Mouse (Mus musculus) liver, postnatal 0 days (tissue): Measurements from ENCODE around the gene Adrb1. TPM values are rescaled to one million over a fixed set of nuclear protein-coding genes. Genes with fewer than 3 reads are reported as not detected.

Experiments used
- ATAC-seq: fragments of 200-750 bp; cut with Nextera tagmentation; 2 replicates; pipeline ENCODE4 v1.8.0; 2017; ENCODE audit warnings: mild to moderate bottlenecking, moderate library complexity
- DNase-seq: peaks from one replicate; pipeline ENCODE4 v3.0.0-alpha.2; 2016
- H3K27ac ChIP-seq: fragments of 300-500 bp; sonication (generic); 2 replicates; pipeline ENCODE4 v1.5.1; 2014; ENCODE audit warnings: antibody characterized with exemption, moderate library complexity, mild to moderate bottlenecking, low read depth
- H3K27me3 ChIP-seq: fragments of 300-500 bp; sonication (generic); 2 replicates; pipeline ENCODE4 v1.6.1; 2014; ENCODE audit warnings: low read length, control low read depth, mixed read lengths; ENCODE audit not compliant: insufficient read depth
- H3K36me3 ChIP-seq: fragments of 300-500 bp; sonication (generic); replicated peaks from 2 replicates; pipeline ENCODE4 v1.6.1; 2014; ENCODE audit warnings: mild to moderate bottlenecking, control low read depth, low read length, moderate library complexity, mixed read lengths; ENCODE audit not compliant: insufficient read depth
- H3K4me1 ChIP-seq: fragments of 300-500 bp; sonication (generic); 2 replicates; pipeline ENCODE4 v1.6.1; 2014; ENCODE audit warnings: antibody characterized with exemption, mild to moderate bottlenecking, control low read depth; ENCODE audit not compliant: insufficient read depth
- H3K4me2 ChIP-seq: fragments of 300-500 bp; sonication (generic); 2 replicates; pipeline ENCODE4 v1.6.1; 2014; ENCODE audit warnings: low read depth, mild to moderate bottlenecking, low read length, moderate library complexity, mixed read lengths
- H3K4me3 ChIP-seq: fragments of 300-500 bp; sonication (generic); 2 replicates; pipeline ENCODE4 v1.5.1; 2014; ENCODE audit warnings: low read depth, low read length
- H3K9ac ChIP-seq: fragments of 300-500 bp; sonication (generic); replicated peaks from 2 replicates; pipeline ENCODE4 v1.6.1; 2014; ENCODE audit warnings: mild to moderate bottlenecking, moderate library complexity
- H3K9me3 ChIP-seq: fragments of 300-500 bp; sonication (generic); 2 replicates; pipeline ENCODE4 v1.6.1; 2016; ENCODE audit warnings: mild to moderate bottlenecking, control low read depth, low read length, mixed read lengths
- CTCF ChIP-seq: sonication (generic); IDR thresholded peaks from 2 replicates; pipeline ENCODE4 v1.5.1; 2016; ENCODE audit warnings: antibody characterized with exemption, low read depth
- EP300 ChIP-seq: IDR thresholded peaks from 2 replicates; pipeline ENCODE4 v1.6.1; 2016; ENCODE audit warnings: antibody characterized with exemption, low read depth, mild to moderate bottlenecking
- WGBS: fragments of 180-500 bp; shearing (Covaris S2); extraction: QIAGEN DNeasy Blood & Tissue Kit; methylation state at CpG from one replicate; pipeline ENCODE4 v1.1.7; 2014; ENCODE audit not compliant: insufficient replicate concordance; 5-methylcytosine and 5-hydroxymethylcytosine counted together
- polyA plus RNA-seq: library from polyadenylated mRNA; unstranded; fragments of >200 nt; fragmentation: Nextera tagmentation; extraction: Ambion mirVana; gene quantifications from 2 replicates; pipeline ENCODE4 v1.2.1, GENCODE M21; 2015

The Adrb1 gene
- polyA plus RNA-seq, 1 experiment from 2014 or later = 0.63 TPM

GRCm38 (mm10) chr19:56756412-56756811 lies 34.4 kb downstream of the Adrb1 start:
- Histone ChIP-seq H3K4me3 (no peak overlapping the region), H3K4me2 (no peak overlapping the region), H3K27me3 (no peaks in the 10 kb centered on the region), H3K36me3 (no peaks in the 10 kb centered on the region), H3K9me3 (no peaks in the 10 kb centered on the region), H3K9ac (no peak overlapping the region), H3K4me1 (no peaks in the 10 kb centered on the region), H3K27ac (no peak overlapping the region)
- 56% methylated on average over 10 of the region's 10 CpGs for WGBS
- no peak for DNase-seq
- TF ChIP-seq CTCF (no peak), EP300 (no peak)
- ATAC-seq = no peak

- WGBS = 78% methylated on average over 2 of the region's 2 CpGs
- Histone ChIP-seq H3K9ac (no peak overlapping the region), H3K4me1 (no peaks in the 10 kb centered on the region), H3K4me2 (no peak overlapping the region), H3K27ac (no peak overlapping the region), H3K36me3 (no peaks in the 10 kb centered on the region), H3K27me3 (no peaks in the 10 kb centered on the region), H3K9me3 (no peaks in the 10 kb centered on the region), H3K4me3 (no peak overlapping the region)
- TF ChIP-seq EP300 (no peak), CTCF (no peak)
- ATAC-seq (no peak), DNase-seq (no peak)
Measured at GRCm38 (mm10) chr19:56758311-56758710, 36.3 kb downstream of the Adrb1 start.

- no peak for DNase-seq
- TF ChIP-seq EP300 (no peak), CTCF (no peak)
- Histone ChIP-seq H3K4me1 (no peaks in the 10 kb centered on the region), H3K9ac (no peak overlapping the region), H3K27ac (no peak overlapping the region), H3K9me3 (no peaks in the 10 kb centered on the region), H3K4me3 (no peak overlapping the region), H3K36me3 (no peaks in the 10 kb centered on the region), H3K4me2 (no peak overlapping the region), H3K27me3 (no peaks in the 10 kb centered on the region)
- ATAC-seq = no peak
- WGBS = 73% methylated on average over 4 of the region's 4 CpGs
Measured at GRCm38 (mm10) chr19:56759740-56760139, 37.7 kb downstream of the Adrb1 start.

GRCm38 (mm10) chr19:56760306-56760940 lies 38.4 kb downstream of the Adrb1 start:
- H3K4me1 ChIP-seq = no peaks in the 10 kb centered on the region
- no peaks in the 10 kb centered on the region for H3K36me3 ChIP-seq
- no peaks in the 10 kb centered on the region for H3K27me3 ChIP-seq
- H3K4me3 ChIP-seq = no peak overlapping the region
- no peak for TF ChIP-seq CTCF
- no peak for TF ChIP-seq EP300
- H3K9me3 ChIP-seq = no peaks in the 10 kb centered on the region
- no peak for DNase-seq
- 65% methylated on average over 8 of the region's 8 CpGs for WGBS
- ATAC-seq = no peak
- no peak overlapping the region for H3K4me2 ChIP-seq
- H3K9ac ChIP-seq = no peak overlapping the region
- no peak overlapping the region for H3K27ac ChIP-seq

- TF ChIP-seq EP300 (no peak), CTCF (no peak)
- H3K27ac ChIP-seq = no peak overlapping the region
- WGBS = 83% methylated on average over 5 of the region's 5 CpGs
Measured at GRCm38 (mm10) chr19:56761096-56761495, 39.1 kb downstream of the Adrb1 start.

GRCm38 (mm10) chr19:56761727-56762126 lies 39.7 kb downstream of the Adrb1 start:
- WGBS = 62% methylated on average over 2 of the region's 2 CpGs
- H3K27ac ChIP-seq = no peak overlapping the region
- no peak for ATAC-seq

More at GRCm38 (mm10) chr19:56761096-56761495, 39.1 kb downstream of the Adrb1 start:
- Histone ChIP-seq H3K4me3 (no peak overlapping the region), H3K36me3 (no peaks in the 10 kb centered on the region), H3K9ac (no peak overlapping the region), H3K27me3 (no peaks in the 10 kb centered on the region), H3K9me3 (no peaks in the 10 kb centered on the region), H3K4me2 (no peak overlapping the region), H3K4me1 (no peaks in the 10 kb centered on the region)
- ATAC-seq = no peak
- no peak for DNase-seq

More at GRCm38 (mm10) chr19:56761727-56762126, 39.7 kb downstream of the Adrb1 start:
- DNase-seq = no peak
- no peak overlapping the region for H3K4me2 ChIP-seq
- no peaks in the 10 kb centered on the region for H3K27me3 ChIP-seq
- no peaks in the 10 kb centered on the region for H3K36me3 ChIP-seq
- no peak for TF ChIP-seq CTCF
- no peak for TF ChIP-seq EP300
- no peak overlapping the region for H3K4me3 ChIP-seq
- H3K4me1 ChIP-seq = no peaks in the 10 kb centered on the region
- no peak overlapping the region for H3K9ac ChIP-seq
- H3K9me3 ChIP-seq = no peaks in the 10 kb centered on the region
